Mouse (Mus musculus) c-Kit-negative CD71-positive TER-119-positive erythroid progenitor cells, embryonic 14.5 days (primary cell): Measurements from ENCODE around the gene Limk2.
A peak's percentile ranks its signal among the peaks of the same experiment; 100 is the strongest.

ENCODE experiments used
- DNase-seq: peaks from one replicate; pipeline ENCODE4 v3.0.0-alpha.2; 2013; ENCODE audit warnings: low read depth, low spot score

Gene Limk2

GRCm38 (mm10) chr11:3408997-3409732 is at the start of gene Limk2:
Limk2 (minus strand) TSS chr11:3409189.
- DNase-seq, result peak; percentile 83

- no peak for DNase-seq
These were observed 49.6 kb upstream of the Limk2 start for GRCm38 (mm10) chr11:3458428-3459104.

GRCm38 (mm10) chr11:3456354-3456753 is 47.4 kb upstream of the Limk2 start:
- DNase-seq, result peak; percentile 35

DNA sequence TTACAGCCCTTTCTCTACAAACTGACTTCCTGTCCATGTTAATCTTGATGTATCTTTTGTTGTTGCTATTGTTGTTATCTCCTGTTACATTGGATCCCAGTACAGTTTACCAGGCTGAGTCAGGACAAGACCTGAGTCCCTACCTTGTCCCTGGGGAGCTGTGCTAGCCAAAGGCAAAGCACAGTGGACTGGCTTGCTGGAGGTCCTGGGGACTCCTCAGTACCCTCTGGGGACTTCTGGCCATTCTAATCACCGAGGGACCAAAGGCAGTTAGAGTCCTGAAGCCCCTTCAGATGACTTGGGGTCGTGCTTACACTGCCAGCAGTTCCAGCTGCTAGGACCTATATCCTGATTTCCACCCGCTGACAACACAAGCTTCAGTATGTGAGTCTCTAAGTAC is 45.5 kb upstream of the Limk2 start:
- DNase-seq, result no peak

DNA sequence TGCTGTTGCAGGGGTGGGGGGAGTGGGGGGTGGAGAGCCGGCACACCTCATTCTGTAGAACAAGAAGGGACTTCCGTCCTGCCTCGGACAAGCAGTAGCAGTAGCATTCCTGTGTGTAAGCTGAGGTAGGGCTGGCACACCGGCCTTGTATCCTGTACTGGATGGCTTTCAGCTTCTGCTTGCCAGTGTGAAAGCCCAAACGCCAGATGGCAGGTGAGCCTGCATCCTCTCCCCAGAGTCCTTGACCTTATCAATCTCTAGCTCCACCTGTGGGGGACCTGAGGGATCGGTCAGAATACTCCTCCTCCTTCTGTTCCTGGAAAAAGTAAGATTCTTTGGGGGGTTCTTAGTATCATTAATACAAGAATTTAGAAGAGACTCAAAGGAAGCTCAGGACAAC is 44.5 kb upstream of the Limk2 start:
- DNase-seq, result no peak

- peak; percentile 11 for DNase-seq
These were observed 43.8 kb upstream of the Limk2 start for GRCm38 (mm10) chr11:3452769-3453168.

DNA sequence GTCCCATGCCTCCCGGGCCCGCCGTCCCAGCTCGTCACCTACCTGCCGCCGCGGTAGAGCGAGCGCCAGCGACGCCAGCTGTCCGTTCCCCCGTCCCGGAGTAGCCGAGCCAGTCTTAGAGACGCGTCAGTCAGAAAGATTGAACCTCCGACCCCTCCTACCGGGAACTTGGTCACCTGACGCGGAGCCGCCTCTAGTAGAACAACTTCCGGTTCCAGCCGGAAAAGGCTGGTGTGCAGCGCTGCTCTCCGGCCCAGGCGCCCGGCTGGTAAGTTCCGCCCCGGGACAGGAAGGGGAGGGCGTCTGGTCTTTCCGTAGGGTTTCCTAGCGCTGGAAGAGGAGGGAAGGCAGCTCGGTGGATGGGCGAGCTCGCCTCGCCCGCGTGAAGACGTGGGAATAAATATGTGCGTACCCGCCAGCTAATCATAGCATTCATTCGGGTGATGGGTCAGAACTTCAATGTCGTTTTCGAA is 43.2 kb upstream of the Limk2 start, which contains the start of gene Rnf185:
Gene Rnf185, minus strand, starts transcription at position 197 of the 473 bp plus-strand sequence.
- peak; percentile 91 for DNase-seq

GRCm38 (mm10) chr11:3451701-3452163 is 42.7 kb upstream of the Limk2 start:
- DNase-seq, result no peak

DNA sequence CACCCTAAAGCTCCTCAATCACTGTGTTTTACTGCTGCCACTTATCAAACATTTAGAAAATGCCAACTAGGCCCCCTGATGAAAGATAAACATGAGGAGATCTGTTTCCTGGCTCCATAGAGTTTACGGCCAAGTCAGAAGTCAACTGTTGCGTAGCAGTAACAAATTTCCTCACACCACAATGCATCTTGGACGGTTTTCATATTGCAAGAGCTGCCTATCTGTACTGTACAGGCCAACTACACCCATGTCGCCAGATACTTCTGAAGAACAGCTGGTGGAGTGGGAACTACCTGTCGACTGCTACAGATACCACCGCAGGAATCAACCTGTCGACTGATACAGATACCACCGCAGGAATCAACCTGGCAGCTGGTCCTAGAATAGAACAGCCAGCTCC is 35.9 kb upstream of the Limk2 start:
- no peak for DNase-seq

DNA sequence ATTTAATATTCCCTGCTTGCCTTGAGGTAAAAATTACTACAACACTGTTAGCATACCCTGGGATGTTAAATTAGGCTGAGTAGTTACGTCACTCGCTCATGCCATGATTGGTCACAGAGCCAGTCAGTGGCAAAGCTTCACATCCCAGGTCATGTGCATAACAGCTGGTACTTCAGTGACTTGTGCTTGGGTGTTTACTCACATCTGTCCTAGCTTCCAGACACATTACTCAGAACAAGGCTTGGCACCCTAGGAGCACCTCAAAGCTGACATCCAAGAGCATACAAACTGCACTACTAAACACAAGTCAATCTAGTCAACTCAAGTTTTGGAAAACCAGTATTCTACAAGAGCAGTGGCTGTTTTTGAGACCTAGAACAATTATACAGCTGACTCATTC is 34.1 kb upstream of the Limk2 start:
- DNase-seq, result no peak

DNA sequence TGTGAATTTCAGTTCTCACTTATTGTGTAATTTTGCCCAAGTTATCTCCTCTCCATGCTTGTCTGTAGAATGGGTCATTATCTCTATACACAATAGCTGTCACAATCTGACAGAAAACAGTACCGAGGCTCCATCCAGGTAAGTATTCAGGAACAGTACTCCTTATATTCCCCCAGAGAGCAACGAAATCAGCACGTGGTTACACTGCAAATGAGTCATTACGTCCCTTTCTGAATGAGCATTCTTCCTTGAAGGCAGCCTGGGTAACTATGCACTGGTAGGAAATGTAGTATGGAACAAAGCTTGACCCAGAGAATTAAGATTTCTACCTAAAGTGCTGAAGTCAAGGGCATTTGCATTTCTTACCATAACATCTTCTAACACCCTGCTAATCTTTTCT is 33.7 kb upstream of the Limk2 start:
- no peak for DNase-seq

GRCm38 (mm10) chr11:3441696-3442443 is 32.9 kb upstream of the Limk2 start:
- DNase-seq, result no peak

- DNase-seq, result no peak
These were observed 28.6 kb upstream of the Limk2 start for GRCm38 (mm10) chr11:3437621-3438020.

DNA sequence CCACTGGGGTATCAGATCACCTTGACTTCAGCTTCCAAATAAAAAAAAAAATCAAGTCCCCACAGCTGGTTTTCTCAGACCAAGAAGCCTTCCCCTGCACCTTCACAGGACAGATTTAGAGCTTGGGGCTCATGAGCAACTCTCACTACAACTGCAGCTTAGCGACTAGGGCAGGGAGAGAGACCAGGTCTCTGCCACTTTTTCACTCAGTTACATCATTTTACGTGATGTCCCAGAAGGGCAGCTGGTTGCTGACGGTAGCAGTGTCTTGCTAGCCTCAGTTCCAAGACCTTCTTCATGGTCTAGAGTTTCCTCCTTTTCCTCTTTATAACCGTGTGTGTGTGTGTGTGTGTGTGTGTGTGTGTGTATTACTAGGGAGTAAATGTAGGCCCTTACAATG is 24.8 kb upstream of the Limk2 start:
- DNase-seq, result no peak

DNA sequence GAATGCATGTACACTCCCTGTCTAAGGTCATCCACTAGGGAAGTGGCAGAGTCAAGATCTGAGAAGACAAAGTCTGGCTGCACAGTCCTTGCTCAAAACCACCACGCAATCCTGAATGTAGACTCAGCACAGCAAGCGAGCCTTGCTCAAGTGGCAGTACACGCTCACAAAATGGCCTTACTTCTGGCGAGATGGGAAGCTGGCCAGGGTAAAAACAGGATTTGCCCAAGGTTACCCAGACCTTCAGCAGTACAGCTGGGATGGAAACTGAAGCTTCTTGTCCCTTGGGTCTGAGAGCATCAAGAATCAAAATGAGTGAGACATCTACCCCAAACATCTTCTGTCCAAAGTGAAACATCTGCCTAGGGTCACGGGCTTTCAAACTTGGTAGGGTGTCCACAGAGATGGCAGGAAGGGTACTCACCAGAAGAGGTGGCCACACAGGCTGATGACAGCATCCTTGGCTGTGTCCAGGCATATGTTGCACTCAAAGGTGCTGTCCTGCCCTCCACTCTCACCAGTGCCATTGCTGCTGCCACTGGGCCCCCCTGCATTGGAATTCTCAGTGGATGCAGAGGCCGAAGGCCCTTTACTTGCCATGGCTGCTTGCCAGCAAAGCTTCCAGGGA is 23.1 kb upstream of the Limk2 start:
- no peak for DNase-seq

DNA sequence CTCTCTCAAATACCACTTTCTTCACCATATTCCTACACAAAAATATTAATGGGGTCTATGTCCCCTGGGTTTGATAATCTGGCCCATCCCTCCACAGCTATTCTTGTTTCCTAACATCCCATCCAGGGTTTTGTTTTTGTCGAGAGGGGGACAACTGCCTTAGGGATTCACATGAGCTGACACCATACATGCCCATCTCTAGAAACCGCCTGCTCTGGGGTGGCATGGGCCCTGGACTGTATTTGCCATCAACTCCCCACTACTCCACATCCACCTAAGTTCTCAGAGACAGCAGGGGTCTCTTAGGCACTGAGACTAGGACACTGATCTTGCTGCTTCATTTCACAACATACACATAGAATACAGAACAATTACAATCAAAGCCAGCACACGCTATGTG is 22.5 kb upstream of the Limk2 start:
- DNase-seq, result no peak

DNA sequence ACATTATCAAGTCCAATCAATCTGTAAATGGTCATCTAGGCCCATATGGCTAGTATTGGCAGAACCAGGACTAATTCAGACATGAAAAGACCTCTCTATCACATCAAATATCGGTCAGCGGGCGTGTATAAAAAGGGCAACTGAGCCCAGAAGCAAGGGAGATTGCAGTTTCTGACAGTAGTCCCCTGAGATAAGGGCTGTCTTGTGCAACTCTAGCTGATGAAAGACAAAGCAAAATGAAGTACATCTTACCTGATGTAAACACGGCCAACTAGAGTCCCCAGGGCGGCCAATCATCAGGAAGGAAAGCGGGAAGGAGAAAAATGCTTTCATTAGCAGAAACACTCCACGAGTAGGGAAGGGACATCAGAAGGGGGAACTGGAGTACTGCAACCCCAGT is 19.6 kb upstream of the Limk2 start:
- no peak for DNase-seq

GRCm38 (mm10) chr11:3427697-3428230 is 18.8 kb upstream of the Limk2 start:
- DNase-seq, result no peak

DNA sequence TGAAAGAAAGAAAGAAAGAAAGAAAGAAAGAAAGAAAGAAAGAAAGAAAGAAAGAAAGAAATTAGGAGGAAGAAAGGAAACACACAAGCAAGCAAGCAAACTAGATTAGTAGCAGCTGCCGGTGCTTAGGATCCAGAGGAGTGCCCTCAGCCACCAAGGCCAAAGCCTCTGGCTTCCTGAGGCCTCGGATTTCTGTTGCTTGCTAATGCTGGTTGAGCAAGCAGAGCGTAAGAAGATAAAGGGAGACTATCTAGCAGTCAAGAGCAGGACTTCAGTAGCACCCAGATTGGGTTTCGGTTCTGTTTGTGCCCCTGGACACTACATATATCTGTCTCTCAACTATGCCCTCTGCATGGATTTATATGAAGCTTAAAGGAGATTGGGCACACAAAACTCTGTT is 13.3 kb upstream of the Limk2 start:
- DNase-seq, result no peak

GRCm38 (mm10) chr11:3418741-3419140 is 9.8 kb upstream of the Limk2 start:
- no peak for DNase-seq

GRCm38 (mm10) chr11:3417795-3418194 is 8.8 kb upstream of the Limk2 start:
- no peak for DNase-seq

DNA sequence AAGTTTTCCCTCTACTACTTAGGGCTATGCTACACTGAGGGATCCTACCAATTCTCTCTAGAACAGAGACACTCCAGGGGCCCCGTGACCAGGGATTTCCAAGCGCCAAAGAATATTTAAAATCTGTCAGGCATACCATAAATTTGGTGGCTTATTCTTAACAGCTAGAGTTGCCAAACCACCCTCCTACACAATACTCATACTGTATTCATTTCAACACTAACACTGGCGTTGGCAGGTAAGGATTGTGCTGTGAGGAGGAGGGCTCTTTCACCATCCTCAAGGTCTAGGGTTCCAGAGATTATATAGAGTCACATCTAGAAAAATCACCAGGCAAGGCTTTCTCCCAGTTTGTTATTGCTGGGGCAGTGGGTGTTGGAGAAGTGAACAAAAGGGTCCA is 7.4 kb upstream of the Limk2 start:
- DNase-seq, result no peak
